Mouse (Mus musculus): ENCODE data around the gene Tac2. TPM values are rescaled to one million over a fixed set of nuclear protein-coding genes. Genes with fewer than 3 reads are reported as not detected.

Gene Tac2
- 1.1 TPM in 1 of 2 replicates, not detected in the other for polyA plus RNA-seq (2012; rRNA removed)

DNA sequence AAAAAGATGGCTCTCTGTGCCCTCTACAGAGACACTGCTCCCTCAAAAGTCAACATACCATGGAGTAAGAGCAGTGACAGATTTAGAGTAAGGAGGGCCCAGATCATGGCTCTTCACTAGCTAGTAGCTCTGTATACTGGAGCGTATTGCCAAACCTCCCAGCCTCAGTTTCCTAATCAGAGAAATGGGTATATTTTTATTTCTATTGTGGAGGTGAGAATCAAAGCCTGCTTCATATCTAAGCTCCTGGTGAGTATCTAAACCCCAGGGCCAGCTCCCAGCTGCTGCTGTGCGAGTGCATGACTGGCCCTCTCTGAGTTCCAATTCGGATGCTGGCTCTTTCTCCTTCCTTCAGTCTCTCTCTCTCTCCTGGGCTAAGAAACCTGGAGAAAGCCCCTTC is at the start of gene Tac2:
Tac2 (plus strand) TSS at position 301 of the 400 bp plus-strand sequence.

GRCm38 (mm10) chr10:127704766-127705220 is 19.5 kb upstream of the Tac2 start, which contains the start of gene Myo1a:
Gene Myo1a, plus strand, starts transcription at chr10:127705170.

GRCm38 (mm10) chr10:127739083-127739660 is 14.9 kb downstream of the Tac2 start, which contains the start of gene Zbtb39:
Gene Zbtb39, plus strand, starts transcription at chr10:127739538.

GRCm38 (mm10) chr10:127751548-127751947 is 27.3 kb downstream of the Tac2 start, which contains the start of gene Gpr182:
Gene Gpr182, minus strand, starts transcription at chr10:127751732.

DNA sequence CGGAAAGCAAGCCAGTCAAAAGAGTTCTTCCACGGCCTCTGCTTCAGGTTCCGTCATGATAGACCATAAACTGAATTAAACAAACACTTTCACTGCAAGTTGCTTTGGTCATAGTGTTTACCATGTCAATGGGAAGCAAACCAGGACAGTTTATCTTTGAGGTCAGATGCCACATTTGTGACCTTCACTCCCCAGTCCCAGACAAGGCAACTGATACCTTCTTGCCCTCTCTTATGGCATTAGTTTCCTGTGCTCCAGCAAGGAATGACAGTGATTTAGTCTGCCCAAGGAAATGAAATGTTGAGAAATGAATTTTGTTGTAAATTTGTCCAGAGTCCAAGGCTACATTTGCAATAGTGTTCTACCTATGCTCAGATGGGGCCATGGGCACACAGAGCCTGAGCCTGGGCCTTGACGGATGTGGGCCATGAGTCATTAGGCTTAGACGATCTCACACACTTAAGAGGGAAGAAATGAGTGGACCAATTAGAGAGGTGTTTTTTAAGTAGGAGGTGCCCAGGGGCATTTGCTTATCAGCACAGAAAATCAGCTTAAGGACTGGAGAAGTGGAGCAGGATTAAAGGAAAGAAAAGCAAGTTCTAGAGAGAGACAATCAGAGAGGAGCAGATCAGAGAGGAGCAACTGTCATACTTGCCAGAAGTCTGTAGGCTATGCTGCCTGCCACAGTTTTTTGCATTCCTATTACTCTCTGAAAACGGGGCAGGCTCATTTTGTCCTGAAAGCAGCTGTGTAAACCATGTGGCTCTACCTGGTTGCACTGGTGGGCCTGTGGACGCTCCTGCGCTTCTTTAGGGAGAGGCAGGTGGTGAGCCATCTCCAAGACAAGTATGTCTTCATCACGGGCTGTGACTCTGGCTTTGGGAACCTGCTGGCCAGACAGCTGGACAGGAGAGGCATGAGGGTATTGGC is 35.2 kb downstream of the Tac2 start, which contains the start of the genes Rdh1 and Rdh16f1:
Rdh1 (plus strand) TSS at position 541 of the 930 bp plus-strand sequence.
Rdh16f1 (plus strand) TSS at position 607 of the 930 bp plus-strand sequence.

GRCm38 (mm10) chr10:127776011-127776410 is 51.7 kb downstream of the Tac2 start, which contains the start of gene Rdh9:
Gene Rdh9, plus strand, starts transcription at chr10:127776386.

Other genes with a start within 250 kb of the Tac2 start
- 2.7 and 3.1 TPM in 2 replicates for gene Stac3, start 222.8 kb upstream of the Tac2 start, polyA plus RNA-seq (2012; rRNA removed)
- 23.2 and 29.9 TPM in 2 replicates for gene Ndufa4l2, start 209.5 kb upstream of the Tac2 start, polyA plus RNA-seq (2012; rRNA removed)
- 133 and 139 TPM in 2 replicates for gene Shmt2, start 202.0 kb upstream of the Tac2 start, polyA plus RNA-seq (2012; rRNA removed)
- 0.11 and 0.40 TPM in 2 replicates for gene Nxph4, start 189.9 kb upstream of the Tac2 start, polyA plus RNA-seq (2012; rRNA removed)
- 289 and 317 TPM in 2 replicates for gene Lrp1, start 103.3 kb upstream of the Tac2 start, polyA plus RNA-seq (2012; rRNA removed)
- 75.6 and 87.4 TPM in 2 replicates for gene Stat6, start 81.5 kb upstream of the Tac2 start, polyA plus RNA-seq (2012; rRNA removed)
- gene Nemp1, start 57.6 kb upstream of the Tac2 start, polyA plus RNA-seq (2012; rRNA removed): 3.8 and 4.5 TPM in 2 replicates
- 70.9 and 87.8 TPM in 2 replicates for gene Nab2, start 55.9 kb upstream of the Tac2 start, polyA plus RNA-seq (2012; rRNA removed)
- 1.5 and 1.8 TPM in 2 replicates for gene Myo1a, start 19.3 kb upstream of the Tac2 start, polyA plus RNA-seq (2012; rRNA removed)
- gene Zbtb39, start 15.1 kb downstream of the Tac2 start, polyA plus RNA-seq (2012; rRNA removed): 10.2 and 12.5 TPM in 2 replicates
- gene Gpr182, start 27.3 kb downstream of the Tac2 start, polyA plus RNA-seq (2012; rRNA removed): 6.9 and 7.2 TPM in 2 replicates
- 0.27 and 0.28 TPM in 2 replicates for gene Rdh1, start 35.2 kb downstream of the Tac2 start, polyA plus RNA-seq (2012; rRNA removed)
- gene Rdh16f1, start 35.3 kb downstream of the Tac2 start, polyA plus RNA-seq (2012; rRNA removed): 0.84 and 1.1 TPM in 2 replicates
- 0.48 TPM in 1 of 2 replicates, not detected in the other for gene Rdh9, start 51.9 kb downstream of the Tac2 start, polyA plus RNA-seq (2012; rRNA removed)
- 0.12 and 0.18 TPM in 2 replicates for gene Rdh16, start 76.7 kb downstream of the Tac2 start, polyA plus RNA-seq (2012; rRNA removed)
- not detected in 2 replicates for gene Rdh19, start 125.5 kb downstream of the Tac2 start, polyA plus RNA-seq (2012; rRNA removed)
- 0.24 TPM in 1 of 2 replicates, not detected in the other for gene Rdh16f2, start 142.0 kb downstream of the Tac2 start, polyA plus RNA-seq (2012; rRNA removed)
- 0.29 and 1.0 TPM in 2 replicates for gene Rdh7, start 164.3 kb downstream of the Tac2 start, polyA plus RNA-seq (2012; rRNA removed)
- gene Sdr9c7, start 174.0 kb downstream of the Tac2 start, polyA plus RNA-seq (2012; rRNA removed): 0.19 and 0.69 TPM in 2 replicates

All from ovary, adult 2 months (tissue).